Mouse (Mus musculus): ENCODE results near the gene Gm20489.
A peak's percentile ranks its signal among the peaks of the same experiment; 100 is the strongest.

DNA sequence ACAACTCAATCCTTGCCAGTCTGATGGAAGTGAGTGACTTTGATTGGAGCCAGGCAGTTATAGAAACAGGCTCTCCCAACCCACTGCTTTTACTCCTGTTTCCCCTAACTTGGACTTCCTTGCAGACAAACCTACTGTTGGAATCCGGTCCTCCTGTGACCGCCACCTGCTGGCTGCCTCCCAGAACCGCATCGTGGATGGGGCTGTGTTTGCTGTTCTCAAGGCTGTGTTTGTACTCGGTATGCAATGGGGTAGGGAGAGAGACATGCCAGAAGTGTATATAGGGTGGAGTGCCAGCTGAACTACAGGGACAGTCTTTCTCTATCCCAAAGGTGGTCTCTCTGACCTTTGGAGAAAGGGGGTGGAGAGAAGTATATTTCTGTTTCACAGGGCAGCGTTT is 16.7 kb upstream of the Gm20489 start:
- TF ChIP-seq CTCF (conservative IDR thresholded peaks at IDR 0.05; ENCODE audit: low read length) (peak; percentile 56), NANOG (IDR thresholded peaks at IDR 0.05; ENCODE audit: borderline replicate concordance, low read length) (no peak)
